1 mouse cellular context compared by ENCODE assay signal in genomic region chr7:28877856-28878255, GRCm38 (mm10).
TF ChIP-seq lines count a peak whose summit lies in the region.

No protein-coding gene starts in this region.

TF ChIP-seq in MEL, 35 proteins besides CTCF, POLR2A, EP300 and RAD21:
- TF ChIP-seq ZKSCAN1 (IDR thresholded peaks at IDR 0.05; ENCODE audit: low read depth, low read length) (no peak), CHD1 (IDR thresholded peaks at IDR 0.05; ENCODE audit: low read depth, low read length) (no peak), ETS1 (IDR thresholded peaks at IDR 0.05; ENCODE audit: low read depth, low read length) (no peak), SIN3A (IDR thresholded peaks at IDR 0.05; ENCODE audit: low read length) (no peak), MAFK (IDR thresholded peaks at IDR 0.05; ENCODE audit: borderline replicate concordance, low read depth, low read length) (no peak), POLR2AphosphoS5 (IDR thresholded peaks at IDR 0.05; ENCODE audit: borderline replicate concordance, low read depth, low read length) (no peak), MAZ (IDR thresholded peaks at IDR 0.05; ENCODE audit: low read depth, low read length) (no peak), CHD2 (IDR thresholded peaks at IDR 0.05; ENCODE audit: low read length) (no peak), MXI1 (IDR thresholded peaks at IDR 0.05; ENCODE audit: low read depth, low read length) (no peak), TAL1 (IDR thresholded peaks at IDR 0.05; ENCODE audit: low read length) (no peak), ZC3H11A (IDR thresholded peaks at IDR 0.05; ENCODE audit: low read depth, low read length) (no peak), POLR2AphosphoS2 (IDR thresholded peaks at IDR 0.05; ENCODE audit: low read length) (no peak), JUND (IDR thresholded peaks at IDR 0.05; ENCODE audit: low read depth, low read length) (no peak)
